Mouse (Mus musculus) limb, embryonic 11.5 days (tissue): ENCODE results near the gene Rsbn1l. TPM values are rescaled to one million over a fixed set of nuclear protein-coding genes. Genes with fewer than 3 reads are reported as not detected.
A peak's percentile ranks its signal among the peaks of the same experiment; 100 is the strongest.

ENCODE experiments used
- ATAC-seq: fragments of 200-750 bp; cut with Nextera tagmentation; 2 replicates; pipeline ENCODE4 v1.8.0; 2017; ENCODE audit warnings: low read depth; ENCODE audit not compliant: insufficient number of reproducible peaks, low FRiP score, low TSS enrichment
- DNase-seq: peaks from one replicate; pipeline ENCODE4 v3.0.0-alpha.2; 2015; ENCODE audit warnings: low spot score
- H3K27ac ChIP-seq: fragments of 300-500 bp; sonication (generic); replicated peaks from 2 replicates; pipeline ENCODE4 v1.5.1; 2014; ENCODE audit warnings: low read depth, mild to moderate bottlenecking, low read length
- H3K27me3 ChIP-seq: fragments of 300-500 bp; sonication (generic); 2 replicates; pipeline ENCODE4 v1.6.1; 2014; ENCODE audit warnings: mild to moderate bottlenecking, low read length, mixed read lengths; ENCODE audit not compliant: control insufficient read depth, insufficient read depth
- H3K36me3 ChIP-seq: fragments of 300-500 bp; sonication (generic); 2 replicates; pipeline ENCODE4 v1.6.1; 2014; ENCODE audit warnings: mild to moderate bottlenecking, low read length, moderate library complexity, mixed read lengths; ENCODE audit not compliant: control insufficient read depth, insufficient read depth
- H3K4me1 ChIP-seq: fragments of 300-500 bp; sonication (generic); 2 replicates; pipeline ENCODE4 v1.6.1; 2014; ENCODE audit warnings: low read length, mixed read lengths; ENCODE audit not compliant: control insufficient read depth, insufficient read depth
- H3K4me2 ChIP-seq: fragments of 300-500 bp; sonication (generic); 2 replicates; pipeline ENCODE4 v1.6.1; 2014; ENCODE audit warnings: low read depth, mild to moderate bottlenecking, moderate library complexity; ENCODE audit not compliant: severe bottlenecking
- H3K4me3 ChIP-seq: fragments of 300-500 bp; sonication (generic); 2 replicates; pipeline ENCODE4 v1.5.1; 2014; ENCODE audit warnings: low read depth, low read length
- H3K9ac ChIP-seq: fragments of 300-500 bp; sonication (generic); 2 replicates; pipeline ENCODE4 v1.6.1; 2014; ENCODE audit warnings: mild to moderate bottlenecking, low read length
- H3K9me3 ChIP-seq: fragments of 300-500 bp; sonication (generic); 2 replicates; pipeline ENCODE4 v1.6.1; 2016; ENCODE audit warnings: low read length; ENCODE audit not compliant: control insufficient read depth
- WGBS: fragments of 180-500 bp; shearing (Covaris S2); extraction: QIAGEN DNeasy Blood & Tissue Kit; methylation state at CpG from one replicate; pipeline ENCODE4 v1.1.7; 2014; 5-methylcytosine and 5-hydroxymethylcytosine counted together
- polyA plus RNA-seq: library from polyadenylated mRNA; unstranded; fragments of >200 nt; fragmentation: Nextera tagmentation; extraction: Ambion mirVana; gene quantifications from 2 replicates; pipeline ENCODE4 v1.2.1, GENCODE M21; 2014

Gene Rsbn1l
- polyA plus RNA-seq, 1 experiment from 2014 or later: 7.1 TPM

GRCm38 (mm10) chr5:20974690-20975089 is 18.5 kb upstream of the Rsbn1l start:
- no peak overlapping the region for H3K4me3 ChIP-seq
- H3K27me3 ChIP-seq: no peaks in the 10 kb centered on the region
- no peaks in the 10 kb centered on the region for H3K4me1 ChIP-seq
- no peaks in the 10 kb centered on the region for H3K36me3 ChIP-seq
- no peak; the same call in 1 of the 2 replicates for ATAC-seq
- H3K27ac ChIP-seq: no peak overlapping the region
- H3K9me3 ChIP-seq: no peaks in the 10 kb centered on the region
- DNase-seq: no peak
- no peak overlapping the region for H3K4me2 ChIP-seq
- H3K9ac ChIP-seq: no peak overlapping the region
- WGBS: 83% methylated on average over 4 of the region's 4 CpGs

GRCm38 (mm10) chr5:20973999-20974398 is 17.8 kb upstream of the Rsbn1l start:
- Histone ChIP-seq H3K9me3 (no peaks in the 10 kb centered on the region), H3K4me3 (no peak overlapping the region), H3K27ac (no peak overlapping the region), H3K4me1 (no peaks in the 10 kb centered on the region), H3K9ac (no peak overlapping the region), H3K36me3 (no peaks in the 10 kb centered on the region), H3K27me3 (no peaks in the 10 kb centered on the region), H3K4me2 (no peak overlapping the region)
- peak; percentile 58 for DNase-seq
- peak; percentile 51; the same call in 1 of the 2 replicates for ATAC-seq
- WGBS: 8% methylated on average over 6 of the region's 7 CpGs

GRCm38 (mm10) chr5:20973069-20973468 is 16.9 kb upstream of the Rsbn1l start:
- no peaks in the 10 kb centered on the region for H3K36me3 ChIP-seq
- no peaks in the 10 kb centered on the region for H3K4me1 ChIP-seq
- no peak overlapping the region for H3K9ac ChIP-seq
- DNase-seq: no peak
- no peak for ATAC-seq
- no peaks in the 10 kb centered on the region for H3K27me3 ChIP-seq
- H3K4me3 ChIP-seq: no peak overlapping the region
- H3K27ac ChIP-seq: no peak overlapping the region
- H3K4me2 ChIP-seq: no peak overlapping the region
- 67% methylated on average over 5 of the region's 5 CpGs for WGBS
- H3K9me3 ChIP-seq: no peaks in the 10 kb centered on the region

- H3K9me3 ChIP-seq: no peaks in the 10 kb centered on the region
- ATAC-seq: no peak
- H3K36me3 ChIP-seq: no peaks in the 10 kb centered on the region
- H3K9ac ChIP-seq: no peak overlapping the region
- no peaks in the 10 kb centered on the region for H3K27me3 ChIP-seq
- DNase-seq: peak; percentile 51
- no peaks in the 10 kb centered on the region for H3K4me1 ChIP-seq
- H3K4me2 ChIP-seq: no peak overlapping the region
- WGBS: 62% methylated on average over 9 of the region's 9 CpGs
- no peak overlapping the region for H3K4me3 ChIP-seq
- no peak overlapping the region for H3K27ac ChIP-seq
Measured at GRCm38 (mm10) chr5:20968963-20969362, 12.8 kb upstream of the Rsbn1l start.

GRCm38 (mm10) chr5:20968493-20968892 is 12.3 kb upstream of the Rsbn1l start:
- WGBS: 71% methylated on average over 9 of the region's 9 CpGs
- no peak overlapping the region for H3K9ac ChIP-seq
- ATAC-seq (no peak), DNase-seq (no peak)
- no peaks in the 10 kb centered on the region for H3K36me3 ChIP-seq
- no peaks in the 10 kb centered on the region for H3K9me3 ChIP-seq
- no peaks in the 10 kb centered on the region for H3K4me1 ChIP-seq
- H3K27me3 ChIP-seq: no peaks in the 10 kb centered on the region
- no peak overlapping the region for H3K4me2 ChIP-seq
- H3K27ac ChIP-seq: no peak overlapping the region
- no peak overlapping the region for H3K4me3 ChIP-seq

- Histone ChIP-seq H3K27me3 (no peaks in the 10 kb centered on the region), H3K27ac (no peak overlapping the region), H3K9ac (no peak overlapping the region), H3K9me3 (no peaks in the 10 kb centered on the region), H3K4me3 (no peak overlapping the region), H3K36me3 (no peaks in the 10 kb centered on the region), H3K4me2 (no peak overlapping the region), H3K4me1 (no peaks in the 10 kb centered on the region)
- ATAC-seq (peak; percentile 62; the same call in 1 of the 2 replicates), DNase-seq (no peak)
- 60% methylated on average over 4 of the region's 4 CpGs for WGBS
Measured at GRCm38 (mm10) chr5:20967942-20968341, 11.7 kb upstream of the Rsbn1l start.

GRCm38 (mm10) chr5:20964446-20964845 is 8.2 kb upstream of the Rsbn1l start:
- no peak overlapping the region for H3K4me3 ChIP-seq
- no peaks in the 10 kb centered on the region for H3K4me1 ChIP-seq
- H3K4me2 ChIP-seq: no peak overlapping the region
- H3K9ac ChIP-seq: no peak overlapping the region
- no peak overlapping the region for H3K27ac ChIP-seq
- DNase-seq (no peak), ATAC-seq (no peak)
- no peaks in the 10 kb centered on the region for H3K9me3 ChIP-seq
- no peaks in the 10 kb centered on the region for H3K27me3 ChIP-seq
- no peaks in the 10 kb centered on the region for H3K36me3 ChIP-seq
- 82% methylated on average over 6 of the region's 6 CpGs for WGBS

- H3K4me2 ChIP-seq: no peak overlapping the region
- H3K36me3 ChIP-seq: no peaks in the 10 kb centered on the region
- DNase-seq: no peak
- no peak overlapping the region for H3K27ac ChIP-seq
- ATAC-seq: no peak
- no peaks in the 10 kb centered on the region for H3K9me3 ChIP-seq
- no peaks in the 10 kb centered on the region for H3K27me3 ChIP-seq
- WGBS: 94% methylated on average over 9 of the region's 9 CpGs
- no peak overlapping the region for H3K9ac ChIP-seq
- H3K4me3 ChIP-seq: no peak overlapping the region
- no peaks in the 10 kb centered on the region for H3K4me1 ChIP-seq
Measured at GRCm38 (mm10) chr5:20963295-20963694, 7.1 kb upstream of the Rsbn1l start.

GRCm38 (mm10) chr5:20960927-20961326 is 4.7 kb upstream of the Rsbn1l start:
- no peak overlapping the region for H3K4me3 ChIP-seq
- H3K27me3 ChIP-seq: no peaks in the 10 kb centered on the region
- ATAC-seq (no peak), DNase-seq (no peak)
- peaks cover 6% of the 10 kb centered on the region; the same call in 1 of the 2 replicates for H3K36me3 ChIP-seq
- H3K9me3 ChIP-seq: no peaks in the 10 kb centered on the region; the same call in 1 of the 2 replicates
- H3K4me2 ChIP-seq: no peak overlapping the region
- no peak overlapping the region for H3K9ac ChIP-seq
- 84% methylated on average over 2 of the region's 2 CpGs for WGBS
- no peaks in the 10 kb centered on the region for H3K4me1 ChIP-seq
- no peak overlapping the region for H3K27ac ChIP-seq
